Mouse (Mus musculus): ENCODE measurements around the gene Atg16l2. TPM values are rescaled to one million over a fixed set of nuclear protein-coding genes. Genes with fewer than 3 reads are reported as not detected.

Gene Atg16l2
- polyA plus RNA-seq, 1 experiment from 2014 or later: 21.6 TPM

DNA sequence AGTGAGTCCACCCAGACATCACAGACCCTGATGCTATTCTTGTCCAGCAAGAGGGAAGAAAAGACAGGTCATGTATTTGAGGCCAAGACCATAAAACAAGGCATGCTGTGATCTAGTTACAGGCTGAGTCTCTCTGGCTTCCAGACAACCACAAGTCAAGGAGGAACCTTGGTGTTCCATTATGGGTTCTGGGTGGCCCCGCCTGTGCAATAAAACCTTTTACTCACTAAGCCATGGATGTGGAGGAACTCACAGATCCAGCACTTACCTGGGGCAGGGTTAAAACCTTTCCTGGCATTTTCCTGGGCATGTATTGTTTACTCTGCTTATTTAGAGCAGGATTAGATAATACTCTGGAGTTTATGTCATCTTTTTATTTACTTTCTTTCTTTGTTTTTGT is 17.5 kb downstream of the Atg16l2 start:
- no peak overlapping the region for H3K4me3 ChIP-seq
- peaks cover 82% of the 10 kb centered on the region for H3K36me3 ChIP-seq

DNA sequence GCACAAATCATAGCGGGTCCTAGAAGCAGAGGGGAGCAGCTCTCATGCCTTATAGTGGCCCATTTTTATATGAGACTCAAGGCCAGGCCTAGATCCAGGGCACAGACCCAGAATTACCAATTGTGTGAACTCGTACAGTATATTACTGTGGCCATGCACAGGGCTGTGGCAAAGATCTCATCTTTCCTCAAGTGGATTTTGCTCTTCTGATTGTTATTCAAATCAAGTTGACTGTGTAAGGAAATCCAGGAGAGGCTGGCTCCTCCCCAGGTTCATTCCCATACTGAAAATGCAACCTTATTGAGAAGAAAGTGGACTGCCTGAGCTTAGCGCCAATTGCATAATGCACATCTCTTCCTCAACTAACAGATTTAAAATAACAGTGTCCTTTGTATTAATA is 19.3 kb downstream of the Atg16l2 start:
- WGBS: 93% methylated on average over 3 of the region's 3 CpGs
- H3K36me3 ChIP-seq: peaks cover 92% of the 10 kb centered on the region

More for the DNA sequence above, 17.5 kb downstream of the Atg16l2 start:
- Histone ChIP-seq H3K27me3 (ENCODE audit: low read depth, poor library complexity, severe bottlenecking) (no peaks in the 10 kb centered on the region), H3K4me1 (no peaks in the 10 kb centered on the region), H3K27ac (replicated peaks) (no peak overlapping the region), H3K9me3 (replicated peaks) (no peaks in the 10 kb centered on the region)
- no peak for DNase-seq (ENCODE audit: low spot score)
- 78% methylated on average over 1 of the region's 1 CpGs for WGBS

DNA sequence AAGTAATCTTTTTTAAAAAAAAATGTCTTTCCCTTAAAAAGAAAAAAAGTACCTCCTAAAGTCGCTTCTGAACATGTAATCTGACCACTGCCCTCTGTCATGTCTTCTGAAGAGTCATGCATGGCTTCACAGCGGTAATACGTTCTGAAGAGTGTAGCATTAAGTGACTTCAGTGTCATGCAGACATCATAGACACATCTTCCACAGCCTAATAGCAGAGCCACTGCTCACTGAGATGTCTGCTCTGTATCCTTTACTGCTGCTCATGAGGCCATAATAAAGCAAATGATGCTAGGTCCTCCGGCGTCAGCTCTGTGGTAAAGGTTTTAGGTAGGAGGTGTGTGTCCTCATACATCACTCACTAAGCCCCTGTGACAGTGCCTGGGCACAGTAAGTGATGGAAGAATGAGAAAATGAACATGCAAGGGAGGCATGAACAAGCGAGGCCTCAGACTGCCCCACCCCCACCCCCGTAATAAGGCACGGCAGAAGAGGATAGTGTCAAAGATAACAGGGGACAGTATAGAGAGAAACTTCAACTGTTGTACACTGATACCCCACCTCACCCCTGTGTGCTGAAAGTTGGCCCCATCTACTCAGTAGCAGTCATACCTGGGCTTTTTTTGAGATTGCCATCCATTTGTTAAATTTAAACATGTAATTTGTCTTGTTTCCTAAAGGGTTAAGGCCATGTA is 29.4 kb downstream of the Atg16l2 start:
- no peak overlapping the region for H3K27ac ChIP-seq (replicated peaks)
- H3K4me3 ChIP-seq: no peak overlapping the region
- no peaks in the 10 kb centered on the region for H3K27me3 ChIP-seq (ENCODE audit: low read depth, poor library complexity, severe bottlenecking)
- DNase-seq (ENCODE audit: low spot score): no peak
- H3K9me3 ChIP-seq (replicated peaks): no peaks in the 10 kb centered on the region
- H3K36me3 ChIP-seq: peaks cover 63% of the 10 kb centered on the region
- 91% methylated on average over 8 of the region's 8 CpGs for WGBS
- H3K4me1 ChIP-seq: no peaks in the 10 kb centered on the region

More for the DNA sequence above, 19.3 kb downstream of the Atg16l2 start:
- no peaks in the 10 kb centered on the region for H3K4me1 ChIP-seq
- DNase-seq (ENCODE audit: low spot score): no peak
- H3K4me3 ChIP-seq: no peak overlapping the region
- no peak overlapping the region for H3K27ac ChIP-seq (replicated peaks)
- H3K27me3 ChIP-seq (ENCODE audit: low read depth, poor library complexity, severe bottlenecking): no peaks in the 10 kb centered on the region
- no peaks in the 10 kb centered on the region for H3K9me3 ChIP-seq (replicated peaks)

DNA sequence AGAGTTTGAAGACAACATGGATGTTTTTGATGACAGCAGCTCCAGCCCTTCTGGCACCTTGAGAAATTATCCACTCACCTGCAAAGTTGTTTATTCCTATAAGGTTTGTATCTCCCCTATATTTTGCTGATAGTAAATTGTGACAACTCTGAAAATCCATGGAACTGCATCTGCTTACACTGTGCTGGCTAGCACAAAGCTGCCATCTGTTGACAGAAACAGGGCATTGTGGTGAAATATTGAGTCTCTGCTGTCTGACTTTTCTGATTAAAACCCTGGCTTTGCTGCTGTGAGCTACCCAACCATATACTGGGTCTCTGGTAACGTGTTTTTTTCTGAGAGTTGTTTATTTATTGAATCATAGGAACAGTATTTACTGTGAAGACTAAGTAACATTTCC is 30.4 kb downstream of the Atg16l2 start:
- no peaks in the 10 kb centered on the region for H3K9me3 ChIP-seq (replicated peaks)
- 73% methylated on average over 1 of the region's 1 CpGs for WGBS
- DNase-seq (ENCODE audit: low spot score): no peak
- H3K4me3 ChIP-seq: no peak overlapping the region
- H3K4me1 ChIP-seq: no peaks in the 10 kb centered on the region
- H3K27ac ChIP-seq (replicated peaks): no peak overlapping the region
- peaks cover 53% of the 10 kb centered on the region for H3K36me3 ChIP-seq
- H3K27me3 ChIP-seq (ENCODE audit: low read depth, poor library complexity, severe bottlenecking): no peaks in the 10 kb centered on the region

DNA sequence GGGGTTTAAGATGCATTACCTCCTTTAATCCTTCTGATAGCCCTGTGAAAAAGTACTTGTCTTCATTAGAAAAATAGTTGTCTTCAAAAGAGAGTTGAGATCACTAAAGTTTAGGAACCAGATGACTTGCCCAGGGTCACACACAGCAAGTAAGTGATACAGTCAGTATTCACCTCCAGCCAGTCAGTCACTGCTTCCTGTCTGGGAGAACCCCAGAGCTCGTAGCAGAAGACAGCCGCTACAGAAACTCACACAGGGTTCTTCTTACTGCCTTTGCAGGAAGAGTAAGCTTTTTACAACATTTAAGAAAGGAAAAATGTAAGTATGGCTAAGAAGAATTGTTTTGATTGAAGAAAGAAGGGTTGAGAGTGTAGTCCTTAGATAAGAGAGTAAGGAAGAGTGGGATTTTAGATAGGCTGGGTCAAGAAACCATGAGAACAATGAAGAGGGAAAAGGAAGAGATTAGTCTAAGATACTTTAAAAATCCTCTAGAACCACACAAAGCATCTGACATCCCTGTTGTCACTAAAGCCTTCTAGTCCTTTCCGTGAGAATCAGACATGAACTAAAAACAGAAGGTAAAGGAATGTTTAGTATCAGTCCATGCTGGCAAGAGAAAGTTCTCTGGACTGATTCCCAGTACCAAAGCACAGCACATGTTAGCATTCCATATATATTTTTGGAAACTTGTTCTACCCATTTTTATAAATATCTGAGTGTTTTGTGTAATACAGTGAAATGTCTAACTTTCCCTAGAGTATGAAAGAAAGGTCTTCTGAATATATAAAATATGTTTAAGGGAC is 34.4 kb downstream of the Atg16l2 start:
- 87% methylated on average over 3 of the region's 3 CpGs for WGBS

DNA sequence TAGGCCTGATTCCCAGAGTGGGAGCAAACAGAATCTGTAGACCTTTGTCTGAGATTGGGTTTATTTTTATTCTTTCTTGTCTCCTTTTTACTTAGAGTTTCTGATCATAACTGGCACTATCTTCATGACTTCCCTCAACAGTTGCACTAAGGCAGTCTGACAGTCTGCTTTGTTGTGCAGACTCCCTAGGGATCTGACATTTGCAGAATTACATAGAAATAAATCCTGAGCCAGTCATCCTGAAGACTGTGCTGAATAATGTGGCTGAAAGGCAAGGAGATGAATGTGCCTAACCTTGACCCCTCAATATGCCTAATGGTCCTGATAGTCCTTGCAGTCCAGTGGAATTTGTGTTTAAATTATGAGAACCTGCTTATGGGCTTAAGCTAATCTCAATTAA is 38.5 kb downstream of the Atg16l2 start:
- H3K27ac ChIP-seq (replicated peaks): no peak overlapping the region
- H3K36me3 ChIP-seq: peaks cover 50% of the 10 kb centered on the region
- no peak for DNase-seq (ENCODE audit: low spot score)
- no peaks in the 10 kb centered on the region for H3K4me1 ChIP-seq
- H3K9me3 ChIP-seq (replicated peaks): no peaks in the 10 kb centered on the region
- no peaks in the 10 kb centered on the region for H3K27me3 ChIP-seq (ENCODE audit: low read depth, poor library complexity, severe bottlenecking)
- H3K4me3 ChIP-seq: no peak overlapping the region

More for the DNA sequence above, 34.4 kb downstream of the Atg16l2 start:
- no peak for DNase-seq (ENCODE audit: low spot score)
- Histone ChIP-seq H3K4me1 (no peaks in the 10 kb centered on the region), H3K9me3 (replicated peaks) (no peaks in the 10 kb centered on the region), H3K27ac (replicated peaks) (no peak overlapping the region), H3K27me3 (ENCODE audit: low read depth, poor library complexity, severe bottlenecking) (no peaks in the 10 kb centered on the region), H3K36me3 (peaks cover 34% of the 10 kb centered on the region), H3K4me3 (no peak overlapping the region)

DNA sequence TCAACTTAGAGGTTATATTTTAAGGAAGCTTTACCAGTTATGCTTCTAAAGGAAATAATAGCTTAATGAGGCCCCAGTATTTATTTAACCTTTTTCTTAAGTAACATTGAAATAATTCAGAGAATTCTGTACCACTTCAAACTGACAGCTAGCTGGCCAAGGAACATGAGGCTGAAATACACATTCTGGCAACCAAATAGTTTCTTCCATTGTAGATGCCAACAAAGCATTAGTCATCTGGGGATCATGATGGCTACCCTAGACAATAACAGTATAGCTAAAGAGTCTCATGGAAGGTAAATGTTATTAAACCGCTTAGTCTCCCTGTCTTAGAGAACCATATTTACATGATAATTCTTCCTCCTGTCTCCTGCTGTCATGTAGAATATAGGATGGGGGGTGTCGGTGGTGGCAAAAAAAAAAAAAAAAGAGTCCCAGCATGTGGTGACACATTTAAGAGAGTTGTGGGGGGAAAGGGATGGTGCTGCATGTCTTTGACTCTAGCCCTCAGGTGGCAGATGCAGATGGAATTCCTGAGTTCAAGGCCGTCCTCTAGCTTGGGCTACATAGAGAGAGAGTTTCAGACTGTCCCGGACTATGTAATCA is 40.0 kb downstream of the Atg16l2 start:
- Histone ChIP-seq H3K4me3 (no peak overlapping the region), H3K9me3 (replicated peaks) (no peaks in the 10 kb centered on the region), H3K27ac (replicated peaks) (no peak overlapping the region), H3K27me3 (ENCODE audit: low read depth, poor library complexity, severe bottlenecking) (no peaks in the 10 kb centered on the region), H3K4me1 (no peaks in the 10 kb centered on the region), H3K36me3 (peaks cover 51% of the 10 kb centered on the region)
- WGBS: 89% methylated on average over 4 of the region's 4 CpGs
- DNase-seq (ENCODE audit: low spot score): no peak

DNA sequence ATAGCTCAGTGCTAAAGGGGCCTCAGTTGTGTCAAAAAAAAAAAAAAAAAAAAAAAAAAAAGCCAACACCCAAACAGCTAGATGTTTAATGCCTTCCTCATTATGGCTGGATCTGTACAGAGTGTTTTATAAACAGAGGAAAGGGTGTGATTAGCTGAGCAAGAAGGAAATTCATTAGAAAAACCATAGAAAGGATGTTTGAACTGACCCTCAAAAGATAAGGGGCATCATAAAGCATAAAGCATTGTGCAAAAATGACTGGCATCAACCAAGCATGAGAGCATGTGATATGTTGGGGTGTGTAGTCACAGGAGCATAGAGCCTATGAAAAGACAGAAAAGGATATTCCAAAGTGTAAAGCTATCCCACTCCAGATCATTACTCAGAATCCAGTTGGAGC is 43.6 kb downstream of the Atg16l2 start:
- no peaks in the 10 kb centered on the region for H3K4me1 ChIP-seq
- H3K9me3 ChIP-seq (replicated peaks): no peaks in the 10 kb centered on the region
- peaks cover 72% of the 10 kb centered on the region for H3K36me3 ChIP-seq
- no peak for DNase-seq (ENCODE audit: low spot score)
- H3K27me3 ChIP-seq (ENCODE audit: low read depth, poor library complexity, severe bottlenecking): no peaks in the 10 kb centered on the region
- no peak overlapping the region for H3K4me3 ChIP-seq
- no peak overlapping the region for H3K27ac ChIP-seq (replicated peaks)

DNA sequence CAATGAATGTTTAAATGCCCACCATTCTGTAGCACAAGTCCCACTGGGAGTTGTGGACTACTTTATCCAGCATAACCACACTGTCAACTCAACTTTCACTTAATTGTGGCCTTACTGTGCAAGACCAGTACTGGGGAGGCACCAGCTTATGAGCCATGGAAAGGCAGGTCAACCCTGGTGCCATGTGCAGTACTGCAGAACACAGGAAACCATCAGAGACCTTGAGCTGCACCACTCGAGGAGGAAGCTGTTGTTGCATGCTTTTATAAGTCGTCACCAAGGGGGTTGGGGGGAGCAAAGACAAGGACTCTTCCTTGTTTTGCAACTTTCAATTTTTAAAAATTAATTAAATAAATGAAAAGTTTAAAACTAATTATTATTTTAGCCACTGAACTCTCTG is 49.0 kb downstream of the Atg16l2 start:
- Histone ChIP-seq H3K36me3 (peaks cover 52% of the 10 kb centered on the region), H3K4me1 (no peaks in the 10 kb centered on the region), H3K9me3 (replicated peaks) (no peaks in the 10 kb centered on the region), H3K27ac (replicated peaks) (no peak overlapping the region), H3K4me3 (no peak overlapping the region), H3K27me3 (ENCODE audit: low read depth, poor library complexity, severe bottlenecking) (no peaks in the 10 kb centered on the region)
- WGBS: 75% methylated on average over 2 of the region's 2 CpGs
- DNase-seq (ENCODE audit: low spot score): no peak

DNA sequence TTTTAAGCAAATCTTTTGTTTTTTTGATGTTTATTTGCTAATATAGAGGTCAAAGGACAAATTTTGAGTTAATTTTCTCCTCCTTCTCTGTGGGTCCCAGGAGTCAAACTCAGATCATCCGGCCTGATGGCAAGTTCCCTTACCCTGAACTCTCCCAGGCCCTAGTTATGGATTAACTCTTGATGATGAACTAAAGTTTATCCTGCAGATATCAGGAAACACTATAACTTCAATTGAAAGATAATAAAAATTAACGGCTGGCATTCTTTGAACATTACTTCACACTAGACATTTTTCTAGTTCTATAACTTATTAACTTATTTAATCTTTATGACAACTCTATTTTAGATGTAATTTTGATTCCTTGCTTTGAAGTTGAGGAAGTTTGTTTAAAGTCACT is 52.9 kb downstream of the Atg16l2 start:
- Histone ChIP-seq H3K4me1 (no peaks in the 10 kb centered on the region), H3K9me3 (replicated peaks) (no peaks in the 10 kb centered on the region), H3K27ac (replicated peaks) (no peak overlapping the region), H3K36me3 (peaks cover 35% of the 10 kb centered on the region), H3K4me3 (no peak overlapping the region), H3K27me3 (ENCODE audit: low read depth, poor library complexity, severe bottlenecking) (no peaks in the 10 kb centered on the region)
- no peak for DNase-seq (ENCODE audit: low spot score)
- 81% methylated on average over 2 of the region's 2 CpGs for WGBS

DNA sequence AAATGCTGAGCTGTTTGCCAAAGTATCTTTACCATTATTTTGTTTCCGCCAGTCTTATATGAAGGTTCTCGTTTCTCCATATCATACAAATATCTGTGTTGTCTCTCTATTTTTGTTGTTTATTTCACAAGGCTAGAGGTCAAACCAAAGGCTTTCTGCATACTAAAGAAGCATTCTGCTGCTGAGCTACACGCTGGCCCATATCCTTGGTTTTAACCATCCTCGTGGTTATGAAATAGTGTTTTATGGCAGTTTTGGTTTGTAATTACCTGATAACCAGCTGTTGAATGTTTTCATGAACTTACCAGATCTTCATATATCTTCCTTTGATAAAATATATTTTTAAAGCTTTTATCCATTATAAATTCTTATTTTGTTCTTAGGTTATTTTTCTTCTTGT is 53.3 kb downstream of the Atg16l2 start:
- Histone ChIP-seq H3K4me1 (no peaks in the 10 kb centered on the region), H3K36me3 (peaks cover 32% of the 10 kb centered on the region), H3K27me3 (ENCODE audit: low read depth, poor library complexity, severe bottlenecking) (no peaks in the 10 kb centered on the region), H3K27ac (replicated peaks) (no peak overlapping the region), H3K9me3 (replicated peaks) (no peaks in the 10 kb centered on the region), H3K4me3 (no peak overlapping the region)
- WGBS: 93% methylated on average over 4 of the region's 4 CpGs
- DNase-seq (ENCODE audit: low spot score): no peak

DNA sequence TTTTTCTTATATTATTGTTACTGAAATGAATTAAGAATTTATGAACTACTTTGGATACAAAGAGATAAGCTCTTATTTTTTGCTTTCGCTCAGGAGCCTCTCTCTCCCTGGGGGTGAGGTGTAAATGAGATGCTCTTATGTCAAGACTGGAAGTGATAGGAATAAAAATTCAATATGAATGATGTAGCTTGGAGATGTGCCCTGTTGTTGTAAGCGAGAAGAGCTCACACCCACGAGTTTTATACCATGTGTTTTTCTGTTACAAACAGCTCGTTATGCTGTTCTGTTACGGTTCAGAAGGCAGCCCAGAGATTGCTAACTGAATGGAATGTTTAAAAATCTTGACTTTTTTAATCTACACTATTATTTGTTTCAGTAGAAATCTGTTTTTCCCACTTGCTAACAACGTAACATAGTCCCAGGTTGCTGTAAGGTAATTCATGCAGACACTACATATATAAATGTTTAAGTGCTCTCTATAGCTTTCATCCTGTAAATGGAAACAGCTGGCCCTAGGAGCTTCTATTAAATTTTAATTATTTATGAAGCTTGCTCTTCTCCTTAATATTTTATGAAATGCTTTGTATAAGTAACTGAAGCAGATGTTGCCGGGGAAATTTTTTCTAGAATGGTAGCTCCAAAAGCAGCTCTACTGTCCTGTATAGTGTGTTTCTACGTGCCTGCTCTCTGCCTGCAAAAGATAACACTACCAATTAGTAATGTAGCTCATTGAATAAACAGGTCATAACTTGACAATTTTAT is 65.2 kb downstream of the Atg16l2 start:
- WGBS: 90% methylated on average over 8 of the region's 8 CpGs
- Histone ChIP-seq H3K4me1 (no peaks in the 10 kb centered on the region), H3K36me3 (peaks cover 24% of the 10 kb centered on the region), H3K27ac (replicated peaks) (no peak overlapping the region), H3K9me3 (replicated peaks) (no peaks in the 10 kb centered on the region), H3K4me3 (no peak overlapping the region), H3K27me3 (ENCODE audit: low read depth, poor library complexity, severe bottlenecking) (no peaks in the 10 kb centered on the region)
- DNase-seq (ENCODE audit: low spot score): no peak
